Comparison of ENCODE assay signal across 17 mouse cellular contexts in genomic region chr1:182419481-182419880, GRCm38 (mm10).
"Had no signal": no experiment of that assay in that cellular context is flagged by ENCODE, and none has a peak within 500 bp of the region (broad histone marks: within the 10 kb centered on the region; RNA-seq: fewer than 3 reads in every experiment).

No protein-coding gene starts in this region.

- H3K4me2 ChIP-seq: lung, embryonic 15.5 days; midbrain, embryonic 11.5 days; midbrain, embryonic 13.5 days; midbrain, embryonic 15.5 days; neural tube, embryonic 12.5 days had no signal

- H3K36me3 ChIP-seq: lung, embryonic 15.5 days; midbrain, embryonic 13.5 days; midbrain, embryonic 15.5 days; neural tube, embryonic 12.5 days had no signal

- H3K27me3 ChIP-seq: lung, embryonic 15.5 days; megakaryocyte, embryonic 14.5 days; midbrain, embryonic 13.5 days; midbrain, embryonic 15.5 days; neural tube, embryonic 12.5 days had no signal

- H3K4me3 ChIP-seq: lung, embryonic 15.5 days; megakaryocyte, embryonic 14.5 days; midbrain, embryonic 13.5 days; midbrain, embryonic 15.5 days; neural tube, embryonic 12.5 days had no signal

- H3K4me1 ChIP-seq: midbrain, embryonic 15.5 days had no signal

- ATAC-seq: liver, postnatal 0 days; lung, postnatal 0 days; midbrain, embryonic 13.5 days; midbrain, embryonic 15.5 days had no signal

- H3K9ac ChIP-seq: liver, postnatal 0 days; lung, embryonic 15.5 days; midbrain, embryonic 13.5 days; midbrain, embryonic 15.5 days; neural tube, embryonic 12.5 days had no signal

- H3K9me3 ChIP-seq: lung, embryonic 15.5 days; megakaryocyte, embryonic 14.5 days; midbrain, embryonic 13.5 days; midbrain, embryonic 15.5 days; neural tube, embryonic 12.5 days had no signal

- DNase-seq: liver, postnatal 0 days; lung, adult 2 months; lung, postnatal 14 days; lung, postnatal 36 days; right cerebral cortex, postnatal 14 days; spleen, adult 18-20 months; thymus, adult 18-20 months; thymus, postnatal 14 days; thymus, postnatal 36 days had no signal

- H3K27ac ChIP-seq: lung, embryonic 15.5 days; macrophage; midbrain, embryonic 13.5 days; midbrain, embryonic 15.5 days; neural tube, embryonic 12.5 days had no signal
